8 mouse cellular contexts compared by ENCODE assay signal in the genomic region with DNA sequence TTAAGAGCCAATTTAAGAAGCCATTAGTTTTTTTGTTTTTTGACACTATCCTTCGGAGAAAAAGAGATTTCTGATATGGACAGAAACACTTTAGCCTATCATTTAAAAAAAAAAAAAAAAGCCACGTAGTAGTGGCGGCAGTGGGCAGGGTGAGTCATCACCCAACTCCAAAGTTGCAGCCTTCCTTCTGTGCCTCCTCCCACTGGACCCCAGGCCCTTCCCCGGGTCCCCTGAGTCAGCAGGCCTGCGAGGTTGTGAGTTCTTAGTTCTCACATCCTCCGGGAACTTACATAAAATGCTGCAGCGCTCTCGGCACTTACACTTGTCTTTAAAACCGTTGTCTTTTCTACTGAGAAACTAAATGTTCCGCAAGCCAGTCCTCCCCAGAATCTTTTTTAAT. TPM values are rescaled to one million over a fixed set of nuclear protein-coding genes. Genes with fewer than 3 reads are reported as not detected.
DNase-seq lines count a peak whose midpoint lies in the region; ATAC-seq and TF ChIP-seq lines count a peak whose summit lies in the region.

No protein-coding gene starts in this region.

- H3ac ChIP-seq in C2C12 (ENCODE audit: control insufficient read depth, insufficient read length, low read depth), result no peak overlapping the region

- ATAC-seq in embryonic facial prominence, embryonic 11.5 days (replicated peaks; ENCODE audit: insufficient number of reproducible peaks, low FRiP score, low TSS enrichment, low read depth), result no peak
- no peak for ATAC-seq in heart, embryonic 13.5 days (ENCODE audit: extremely low read depth, insufficient number of reproducible peaks, low FRiP score, low TSS enrichment)
- ATAC-seq in inflammation-experienced regulatory T-cells, adult 6 months, result no peak

- H3K9ac ChIP-seq in ES-E14 (ENCODE audit: insufficient read depth, low read depth, low read length, poor library complexity, severe bottlenecking), result no peak overlapping the region; the same call in 1 of the 2 replicates
- H3K9ac ChIP-seq in embryonic facial prominence, embryonic 11.5 days (replicated peaks; ENCODE audit: low read length), result peak overlapping the region; percentile 40; the same call in 1 of the 2 replicates
- H3K9ac ChIP-seq in heart, embryonic 13.5 days, result peak overlapping the region; percentile 93

- in situ Hi-C loops in ES-E14 (cut with MboI; ENCODE audit: low sequenced_read_pairs in 2 of 2, unreplicated experiment in 2 of 2), result no loop called here

- H3K9me3 ChIP-seq in ES-E14 (ENCODE audit: control insufficient read depth, insufficient read depth, low read depth, low read length), result no peaks in the 10 kb centered on the region
- no peaks in the 10 kb centered on the region for H3K9me3 ChIP-seq in embryonic facial prominence, embryonic 11.5 days (replicated peaks; ENCODE audit: control insufficient read depth, low read length)
- H3K9me3 ChIP-seq in heart, embryonic 13.5 days, result no peaks in the 10 kb centered on the region

- no peak for TF ChIP-seq CTCF in C2C12 (IDR thresholded peaks at IDR 0.05; ENCODE audit: control insufficient read depth, insufficient read depth, insufficient read length)

- H3K79me3 ChIP-seq in C2C12 (ENCODE audit: low read depth), result peaks cover 64% of the 10 kb centered on the region

- no peaks in the 10 kb centered on the region for H3K27me3 ChIP-seq in C2C12 (ENCODE audit: control insufficient read depth, insufficient read depth, insufficient read length)
- no peaks in the 10 kb centered on the region for H3K27me3 ChIP-seq in embryonic facial prominence, embryonic 11.5 days (ENCODE audit: control insufficient read depth, insufficient read depth, low read length)
- H3K27me3 ChIP-seq in heart, embryonic 13.5 days (replicated peaks), result no peaks in the 10 kb centered on the region

- 16% methylated on average over 10 of the region's 10 CpGs for WGBS in embryonic facial prominence, embryonic 11.5 days
- WGBS in heart, embryonic 13.5 days, result 9% methylated on average over 10 of the region's 10 CpGs

- H3K4me3 ChIP-seq in C2C12 (ENCODE audit: insufficient read depth, poor library complexity, severe bottlenecking), result peak overlapping the region; percentile 69
- peak overlapping the region; percentile 42 to 99; a peak in 3 of 4 replicates for H3K4me3 ChIP-seq in ES-E14 (ENCODE audit: insufficient read depth in 1 of 2, low read depth in 1 of 2, low read length in 2 of 2, poor library complexity in 1 of 2, severe bottlenecking in 1 of 2)
- H3K4me3 ChIP-seq in embryonic facial prominence, embryonic 11.5 days (ENCODE audit: low read depth, low read length), result peak overlapping the region; percentile 21
- H3K4me3 ChIP-seq in heart, embryonic 13.5 days, result peak overlapping the region; percentile 92

- DNase-seq in ES-E14 (ENCODE audit: low read depth, low spot score), result no peak
- DNase-seq in embryonic facial prominence, embryonic 11.5 days (ENCODE audit: low spot score), result peak; percentile 47
- peak; percentile 32 to 72 for DNase-seq in kidney, postnatal 25 days
- peak; percentile 46 for DNase-seq in lung, postnatal 14 days
- peak; percentile 59 for DNase-seq in skeletal muscle tissue, adult 2 months (ENCODE audit: low read depth, low spot score)

- no peaks in the 10 kb centered on the region for H3K36me3 ChIP-seq in C2C12 (ENCODE audit: control insufficient read depth, insufficient read depth)
- H3K36me3 ChIP-seq in ES-E14 (ENCODE audit: control insufficient read depth, insufficient read depth, low read length, poor library complexity, severe bottlenecking), result peaks cover 3% of the 10 kb centered on the region; the same call in 1 of the 2 replicates
- H3K36me3 ChIP-seq in embryonic facial prominence, embryonic 11.5 days (replicated peaks; ENCODE audit: control insufficient read depth, insufficient read depth, low read depth, low read length), result no peaks in the 10 kb centered on the region
- no peaks in the 10 kb centered on the region for H3K36me3 ChIP-seq in heart, embryonic 13.5 days

- H3K79me2 ChIP-seq in C2C12 (ENCODE audit: control insufficient read depth, insufficient read depth), result peaks cover 67% of the 10 kb centered on the region

- no peak overlapping the region for H3K27ac ChIP-seq in ES-E14 (ENCODE audit: insufficient read depth, low read depth, low read length, poor library complexity, severe bottlenecking)
- H3K27ac ChIP-seq in embryonic facial prominence, embryonic 11.5 days (replicated peaks; ENCODE audit: low read depth, low read length), result no peak overlapping the region
- peak overlapping the region; percentile 71; the same call in 1 of the 2 replicates for H3K27ac ChIP-seq in heart, embryonic 13.5 days (replicated peaks)

- H3K4me2 ChIP-seq in embryonic facial prominence, embryonic 11.5 days (ENCODE audit: low read depth, low read length), result peak overlapping the region; percentile 44
- peak overlapping the region; percentile 71 for H3K4me2 ChIP-seq in heart, embryonic 13.5 days

- peaks cover 4% of the 10 kb centered on the region in 2 experiments for H3K4me1 ChIP-seq in ES-E14 (ENCODE audit: control insufficient read depth in 2 of 2, insufficient read depth in 2 of 2, low read length in 2 of 2, poor library complexity in 1 of 2)
- H3K4me1 ChIP-seq in embryonic facial prominence, embryonic 11.5 days (ENCODE audit: control insufficient read depth, insufficient read depth, low read length), result no peaks in the 10 kb centered on the region; the same call in 1 of the 2 replicates
- H3K4me1 ChIP-seq in heart, embryonic 13.5 days, result peaks cover 69% of the 10 kb centered on the region

TF ChIP-seq in C2C12, 6 proteins besides CTCF, POLR2A, EP300 and RAD21:
- TF ChIP-seq CEBPB (IDR thresholded peaks at IDR 0.05; ENCODE audit: low read depth) (no peak), MYOD1 (IDR thresholded peaks at IDR 0.05; ENCODE audit: control insufficient read depth, insufficient read length, low read depth) (no peak), MAX (IDR thresholded peaks at IDR 0.05) (no peak), MYOG (IDR thresholded peaks at IDR 0.05; ENCODE audit: control insufficient read depth, extremely low read depth, insufficient read length) (no peak), USF1 (IDR thresholded peaks at IDR 0.05; ENCODE audit: low read depth) (no peak), FOSL1 (IDR thresholded peaks at IDR 0.05; ENCODE audit: insufficient read depth, low read length, poor library complexity, severe bottlenecking) (no peak)

TF ChIP-seq in ES-E14, 5 proteins besides CTCF, POLR2A, EP300 and RAD21:
- peak; percentile 76 for TF ChIP-seq ZNF384 (IDR thresholded peaks at IDR 0.05; ENCODE audit: low read depth, low read length)
- no peak for TF ChIP-seq CHD2 (IDR thresholded peaks at IDR 0.05; ENCODE audit: low read depth, low read length)
- no peak for TF ChIP-seq ZC3H11A (IDR thresholded peaks at IDR 0.05; ENCODE audit: borderline replicate concordance, low read depth, low read length)
- no peak for TF ChIP-seq HCFC1 (IDR thresholded peaks at IDR 0.05; ENCODE audit: borderline replicate concordance, insufficient read depth, low read length)
- TF ChIP-seq MAFK (IDR thresholded peaks at IDR 0.05; ENCODE audit: insufficient read depth, low read depth, low read length), result 0 out of 2 replicates have a peak, but pooled peaks have one; percentile 61

RNA-seq across cellular contexts. Expression of a gene that starts 2.0 kb away (rescaled TPM):
- polyA plus RNA-seq in C2C12 (2012; fragmentation: generic; extraction: Trizol), result 44.8 TPM
- 81.8 and 85.9 TPM in 2 replicates for total RNA-seq in ES-E14 (2012; rRNA removed)
- 142 and 152 TPM in 2 replicates for polyA plus RNA-seq in embryonic facial prominence, embryonic 11.5 days (2014; fragmentation: Nextera tagmentation; extraction: Ambion mirVana)
- 47.2 and 49.8 TPM in 2 replicates for polyA plus RNA-seq in heart, embryonic 13.5 days (2015; fragmentation: Nextera tagmentation; extraction: Ambion mirVana)
- polyA plus RNA-seq in inflammation-experienced regulatory T-cells, adult 6 months (2017; shearing (Covaris generic)), result 10 to 100 TPM; 34.8 to 50.4 (median 39.5) TPM

RNA-seq across cellular contexts. Expression of a gene that starts 33.5 kb away (rescaled TPM):
- 16.4 TPM for polyA plus RNA-seq in C2C12 (2012; fragmentation: generic; extraction: Trizol)
- 54.7 and 66.2 TPM in 2 replicates for total RNA-seq in ES-E14 (2012; rRNA removed)
- polyA plus RNA-seq in embryonic facial prominence, embryonic 11.5 days (2014; fragmentation: Nextera tagmentation; extraction: Ambion mirVana), result 50.5 and 50.7 TPM in 2 replicates
- polyA plus RNA-seq in heart, embryonic 13.5 days (2015; fragmentation: Nextera tagmentation; extraction: Ambion mirVana), result 27.9 and 30.0 TPM in 2 replicates
- polyA plus RNA-seq in inflammation-experienced regulatory T-cells, adult 6 months (2017; shearing (Covaris generic)), result 10 to 100 TPM; 29.1 to 46.7 (median 39.9) TPM

Comparison
In these comparisons a context has a peak if more than half of its experiments do, and no peak if none do; other contexts are left out.
1. H3K4me3 ChIP-seq: peak in every context shown above with its lines; median percentile 92 in heart, embryonic 13.5 days; 70 in ES-E14; 69 in C2C12; 21 in embryonic facial prominence, embryonic 11.5 days.